Mouse (Mus musculus) spleen, adult 18-20 months (tissue): ENCODE measurements around the gene Smim23.

Experiments used
- DNase-seq, 2 experiments: peaks; one replicate each; pipeline ENCODE4 v3.0.0; 2022; ENCODE audit warnings: mixed read lengths in 2 of 2

Smim23 gene

DNA sequence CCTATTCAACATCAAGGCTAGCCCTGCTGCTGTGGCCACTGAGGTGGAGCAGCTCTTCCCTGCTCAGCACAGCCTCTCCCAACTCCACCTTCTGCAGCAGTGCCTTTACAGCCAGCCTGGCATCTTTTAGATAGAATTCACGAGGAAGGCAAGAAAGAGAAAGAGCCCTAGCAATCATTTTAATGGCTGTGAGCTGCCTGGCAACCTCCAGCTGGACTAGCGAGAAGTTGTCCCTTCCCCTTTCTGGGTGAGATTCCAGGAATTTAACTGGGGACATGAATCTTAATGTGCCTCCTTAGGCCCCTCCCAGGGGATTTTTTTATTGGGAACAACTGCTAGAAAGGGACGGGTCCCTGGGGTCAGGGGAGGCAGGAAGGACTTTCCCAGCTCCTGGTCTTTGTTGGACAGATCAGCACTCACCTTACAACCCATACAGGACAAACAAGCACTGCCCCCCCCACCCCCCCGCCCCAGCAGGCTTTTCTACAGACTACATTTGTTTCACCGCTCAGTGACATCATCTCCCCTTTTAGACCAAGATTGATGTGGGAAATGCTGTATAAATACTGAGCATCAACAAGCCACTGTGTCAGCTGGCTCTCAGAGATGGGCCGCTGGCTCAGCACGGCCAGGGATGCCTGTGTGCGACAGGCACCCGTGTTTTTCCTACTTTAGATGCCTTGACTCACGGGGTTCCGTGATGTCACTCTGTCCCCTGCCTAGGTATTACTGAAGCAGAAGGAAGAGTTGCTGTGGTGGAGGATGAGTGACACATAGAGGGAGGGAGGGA lies 43.5 kb downstream of the Smim23 start:
- DNase-seq: no peak

DNA sequence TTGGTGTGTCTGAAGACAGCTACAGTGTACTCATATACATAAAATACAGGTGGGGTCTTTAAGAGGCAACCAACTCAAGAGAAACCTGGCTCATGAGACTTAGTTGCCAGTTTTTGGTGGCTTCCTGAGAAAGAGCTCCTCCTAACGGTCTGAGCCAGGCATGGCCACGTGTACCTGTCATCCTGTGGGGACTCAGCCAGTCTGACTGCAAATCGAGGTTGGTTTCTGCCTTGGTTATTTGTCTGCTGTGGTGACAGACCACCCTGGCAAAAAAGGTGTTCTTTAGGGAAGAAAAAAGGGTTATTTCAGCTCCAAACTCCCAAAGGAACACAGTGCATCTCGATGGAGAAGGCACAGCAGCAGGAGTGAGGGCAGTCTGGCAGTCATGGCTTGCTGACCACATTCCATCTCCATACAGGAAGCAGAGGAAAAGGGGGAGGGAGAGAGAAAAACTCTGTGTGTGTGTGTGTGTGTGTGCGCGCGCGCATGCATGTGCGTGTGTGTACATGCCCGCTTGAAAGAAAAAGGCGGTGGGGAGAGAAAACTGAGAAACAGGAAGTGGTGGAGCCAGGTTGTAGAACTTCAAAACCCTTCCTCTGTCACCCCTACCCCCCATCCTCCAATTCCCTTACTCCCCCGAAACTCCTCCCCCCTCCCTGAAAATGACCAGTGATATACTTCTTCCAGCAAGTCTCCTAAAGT lies 55.6 kb downstream of the Smim23 start:
- no peak for DNase-seq
